Mouse (Mus musculus) cerebellum, adult 2 months (tissue): ENCODE data around the gene Picalm.
A peak's percentile ranks its signal among the peaks of the same experiment; 100 is the strongest.
"Not testable (repeated sequence)": the region's sequence is repeated elsewhere in the genome, so short reads cannot be mapped to it uniquely, and the experiment has no call there.

Experiments
- CTCF ChIP-seq: fragments of 200-500 bp; IDR thresholded peaks from 2 replicates; pipeline ENCODE4 v1.5.1; 2011; ENCODE audit warnings: low read depth, mild to moderate bottlenecking, control low read depth, low read length, moderate library complexity, borderline replicate concordance; ENCODE audit not compliant: insufficient read depth
- POLR2A ChIP-seq: fragments of 200-500 bp; IDR thresholded peaks from 2 replicates; pipeline ENCODE4 v1.6.1; 2011; ENCODE audit warnings: low read length, control low read depth, borderline replicate concordance; ENCODE audit not compliant: insufficient read depth

DNA sequence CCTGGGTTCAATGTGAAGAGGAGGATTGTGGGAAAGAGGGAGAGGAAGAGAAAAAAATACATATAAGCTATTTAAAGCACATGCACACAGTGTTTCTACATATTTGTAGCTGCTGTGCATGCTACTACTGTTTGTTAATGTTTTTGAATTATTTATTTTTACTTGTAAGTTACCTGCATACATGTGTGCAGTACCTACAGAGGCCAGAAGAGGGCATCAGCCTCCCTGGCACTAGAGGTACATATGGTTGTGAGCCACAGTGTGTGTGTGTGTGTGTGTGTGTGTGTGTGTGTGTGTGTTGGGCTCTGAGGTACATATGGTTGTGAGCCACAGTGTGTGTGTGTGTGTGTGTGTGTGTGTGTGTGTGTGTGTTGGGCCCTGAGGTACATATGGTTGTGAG lies 98.9 kb downstream of the Picalm start:
- peak; percentile 10; the same call in 1 of the 2 replicates for TF ChIP-seq CTCF
- not testable (repeated sequence) for TF ChIP-seq POLR2A
